Mouse (Mus musculus) thymus, postnatal 14 days (tissue): ENCODE data around the gene Inhbc.
A peak's percentile ranks its signal among the peaks of the same experiment; 100 is the strongest.

Experiments
- DNase-seq: peaks from one replicate; pipeline ENCODE4 v3.0.0; 2021

The Inhbc gene

GRCm38 (mm10) chr10:127351285-127351595 is 19.0 kb downstream of the Inhbc start:
- no peak for DNase-seq

- DNase-seq = peak; percentile 83
These were observed 19.5 kb downstream of the Inhbc start for GRCm38 (mm10) chr10:127350594-127351284.

GRCm38 (mm10) chr10:127349810-127350209 is 20.4 kb downstream of the Inhbc start:
- no peak for DNase-seq

GRCm38 (mm10) chr10:127348957-127349356 is 21.3 kb downstream of the Inhbc start:
- DNase-seq = peak; percentile 44

GRCm38 (mm10) chr10:127346173-127346572 is 24.1 kb downstream of the Inhbc start:
- DNase-seq = no peak

GRCm38 (mm10) chr10:127343029-127343428 is 27.2 kb downstream of the Inhbc start:
- DNase-seq = no peak

GRCm38 (mm10) chr10:127341891-127342639 is 28.2 kb downstream of the Inhbc start, which contains the start of gene Gli1:
Gene Gli1 (minus strand): TSS chr10:127341974.
- DNase-seq = peak; percentile 85

DNA sequence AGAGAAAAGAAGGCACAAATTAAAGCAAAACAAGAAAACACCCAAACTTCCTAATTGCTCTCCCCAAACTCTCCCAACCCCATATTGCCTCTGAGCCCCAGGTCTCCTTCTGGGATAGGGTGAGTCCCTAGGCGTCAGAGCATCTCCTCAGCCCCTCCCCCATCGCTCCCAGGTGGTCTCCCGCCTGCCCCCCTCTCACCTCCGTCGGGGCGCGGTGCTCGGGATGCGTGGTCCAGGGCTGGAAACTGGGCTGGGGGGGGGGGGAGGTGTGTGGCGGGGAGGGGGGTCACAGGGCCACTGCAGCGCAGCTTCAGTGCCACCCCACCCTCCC is 28.9 kb downstream of the Inhbc start:
- DNase-seq = no peak

- no peak for DNase-seq
These were observed 29.5 kb downstream of the Inhbc start for GRCm38 (mm10) chr10:127340577-127341359.

DNA sequence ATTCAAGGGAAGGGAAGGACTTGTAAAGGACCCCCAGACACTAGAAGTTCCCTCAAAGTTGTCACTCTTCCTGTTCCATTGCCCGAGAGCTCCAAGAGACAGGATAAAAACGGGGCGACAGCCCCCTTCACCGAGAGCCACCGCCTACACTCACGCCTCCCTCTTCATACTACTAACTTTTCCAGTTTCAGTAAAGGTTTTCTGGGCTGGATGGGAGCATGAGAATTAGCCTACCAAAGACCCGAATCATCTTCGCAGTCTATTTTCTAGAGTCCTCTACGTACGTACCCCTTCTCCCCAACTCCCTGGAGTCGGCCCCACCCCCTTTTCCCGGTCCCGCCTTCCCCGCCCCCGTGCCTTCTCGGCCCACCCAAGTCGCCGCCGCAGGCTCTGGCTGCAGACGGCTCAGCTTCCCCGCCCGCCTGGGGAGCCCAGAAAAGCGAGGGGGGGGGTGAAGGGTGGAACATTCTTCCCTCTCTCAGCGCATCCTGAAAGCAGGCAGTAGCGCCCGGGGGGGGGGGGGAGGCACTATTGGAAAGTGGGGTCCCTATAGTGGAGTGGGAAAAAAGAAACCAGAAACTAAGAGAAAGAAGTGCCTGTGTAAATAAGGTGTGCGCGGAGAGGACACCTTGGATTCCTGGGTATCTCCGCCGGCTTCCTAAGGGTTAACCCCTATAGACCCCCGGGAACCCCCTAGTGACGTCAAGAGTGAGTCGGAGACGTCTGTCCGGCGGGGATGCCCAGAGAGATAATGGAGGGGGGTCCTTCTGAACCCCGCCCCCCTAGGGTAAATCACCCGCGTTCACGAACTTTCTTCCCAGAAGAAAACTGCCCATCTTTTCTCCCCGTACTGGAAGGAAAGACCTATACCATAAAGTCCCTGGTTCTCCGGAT is 30.3 kb downstream of the Inhbc start:
- no peak for DNase-seq

DNA sequence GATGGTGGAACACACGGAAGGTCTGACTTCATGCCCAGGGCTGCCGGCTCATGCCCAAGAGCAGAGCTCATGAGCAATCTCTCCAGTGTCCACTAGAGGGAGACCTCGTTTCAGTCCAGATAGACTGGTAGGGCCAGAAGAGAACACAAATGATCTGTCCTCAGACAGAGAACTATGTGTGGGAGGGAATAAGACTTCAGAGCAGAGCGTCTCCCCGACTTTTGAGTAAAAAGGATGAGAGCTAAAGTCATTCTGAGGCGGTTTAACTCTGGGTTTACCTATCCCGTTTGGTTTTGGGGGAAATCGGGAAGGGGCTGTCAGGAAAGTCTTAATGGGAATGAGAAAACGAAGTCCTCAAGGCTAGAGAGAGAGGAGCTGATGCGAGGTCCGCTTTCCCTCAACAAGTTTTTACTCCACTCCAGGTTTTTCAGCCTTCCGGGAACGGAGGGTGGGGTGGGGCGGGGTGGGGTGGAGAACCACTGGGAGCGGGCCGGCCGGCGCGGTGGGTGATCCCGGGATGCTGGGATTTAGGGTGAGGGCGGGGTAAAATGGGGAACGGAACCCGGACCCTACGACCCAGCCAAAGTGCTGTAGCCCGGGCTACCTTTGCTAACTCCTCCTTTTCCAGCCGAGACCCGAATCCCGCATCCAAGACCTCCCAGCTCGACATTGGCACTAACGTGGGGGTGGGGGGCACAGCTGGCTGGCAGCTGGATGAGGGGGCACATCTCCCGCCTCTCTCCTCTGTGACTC is 31.1 kb downstream of the Inhbc start:
- peak; percentile 89 for DNase-seq

DNA sequence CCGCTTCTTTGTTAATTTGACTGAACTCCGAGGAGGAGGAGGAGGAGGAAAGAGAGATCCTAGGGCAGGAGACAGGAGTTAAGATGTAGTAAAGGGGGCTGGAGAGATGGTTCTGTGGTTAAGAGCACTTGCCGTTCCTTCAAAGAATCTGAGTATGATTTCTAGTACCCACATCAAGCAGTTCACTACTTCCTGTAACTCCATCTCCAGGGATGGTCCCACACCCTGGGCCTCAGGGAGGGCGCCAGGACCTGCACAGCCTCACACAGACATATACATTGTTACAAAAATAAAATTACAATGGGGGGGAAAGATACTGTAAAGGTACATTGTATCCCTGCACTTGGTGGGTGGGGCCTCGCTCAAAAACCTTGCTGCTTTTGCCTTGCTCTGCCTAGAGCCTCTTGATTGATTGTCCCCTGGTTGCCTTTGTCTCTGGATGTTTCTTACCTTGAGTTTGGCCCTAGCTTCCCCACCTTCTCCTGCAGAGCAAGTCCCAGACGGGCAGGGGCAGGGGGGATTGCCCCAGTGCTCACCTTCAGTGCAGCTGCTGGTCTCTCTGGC is 32.6 kb downstream of the Inhbc start:
- no peak for DNase-seq

DNA sequence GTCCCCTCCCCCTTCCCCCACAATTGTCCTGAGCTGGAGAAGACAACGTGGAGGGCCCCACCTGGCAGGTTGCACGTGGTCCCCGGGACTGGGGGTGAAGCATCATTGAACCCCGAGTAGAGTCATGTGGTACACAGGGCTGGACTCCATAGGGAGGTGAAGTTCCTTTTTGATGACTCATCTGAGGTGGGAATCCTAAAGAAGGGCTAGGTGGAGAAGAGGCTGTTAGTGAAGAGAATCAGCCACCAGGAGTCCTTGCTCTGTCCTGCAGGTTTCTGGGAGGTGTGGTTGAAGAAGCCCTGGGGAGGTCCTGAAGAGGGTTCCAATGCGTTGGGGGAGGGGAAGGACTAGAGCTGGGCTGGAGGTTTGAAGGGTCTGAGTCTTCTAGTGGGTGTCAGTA is 33.3 kb downstream of the Inhbc start:
- DNase-seq = no peak

DNA sequence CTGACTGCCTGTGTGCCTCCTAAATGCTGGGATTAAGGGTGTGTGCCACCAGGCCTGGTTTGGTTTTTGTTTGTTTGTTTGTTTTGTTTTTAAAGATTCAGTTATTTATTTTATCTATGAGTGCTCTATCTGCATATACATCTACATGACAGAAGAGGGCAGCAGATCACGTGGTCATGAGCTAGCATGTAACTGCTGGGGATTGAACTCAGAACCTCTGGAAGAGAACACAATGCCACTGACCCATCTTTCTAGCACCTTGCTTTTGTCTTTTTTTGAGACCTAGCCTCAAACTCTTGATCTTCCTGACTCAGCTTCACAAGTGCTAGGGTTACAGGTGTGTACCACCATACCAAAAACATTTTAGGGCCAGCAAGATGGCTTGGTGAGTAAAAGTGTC is 35.0 kb downstream of the Inhbc start:
- DNase-seq = no peak

DNA sequence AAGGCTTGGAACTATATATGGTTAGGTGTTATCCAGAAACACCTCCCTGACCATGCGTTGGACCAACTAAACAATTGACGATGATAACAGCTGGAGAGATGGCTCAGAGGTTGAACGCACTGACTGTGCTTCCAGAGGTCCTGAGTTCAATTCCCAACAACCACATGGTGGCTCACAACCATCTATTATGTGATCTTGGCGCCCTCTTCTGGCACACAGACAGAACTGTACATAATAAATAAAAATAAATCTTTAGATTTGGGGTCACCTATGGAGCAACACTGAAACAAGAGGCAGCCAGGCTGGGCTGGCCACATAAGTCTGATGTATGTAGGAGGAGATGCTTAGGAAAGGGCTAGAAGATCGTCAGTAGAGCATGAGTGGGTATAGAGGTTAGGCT is 37.1 kb downstream of the Inhbc start:
- DNase-seq = peak; percentile 40

DNA sequence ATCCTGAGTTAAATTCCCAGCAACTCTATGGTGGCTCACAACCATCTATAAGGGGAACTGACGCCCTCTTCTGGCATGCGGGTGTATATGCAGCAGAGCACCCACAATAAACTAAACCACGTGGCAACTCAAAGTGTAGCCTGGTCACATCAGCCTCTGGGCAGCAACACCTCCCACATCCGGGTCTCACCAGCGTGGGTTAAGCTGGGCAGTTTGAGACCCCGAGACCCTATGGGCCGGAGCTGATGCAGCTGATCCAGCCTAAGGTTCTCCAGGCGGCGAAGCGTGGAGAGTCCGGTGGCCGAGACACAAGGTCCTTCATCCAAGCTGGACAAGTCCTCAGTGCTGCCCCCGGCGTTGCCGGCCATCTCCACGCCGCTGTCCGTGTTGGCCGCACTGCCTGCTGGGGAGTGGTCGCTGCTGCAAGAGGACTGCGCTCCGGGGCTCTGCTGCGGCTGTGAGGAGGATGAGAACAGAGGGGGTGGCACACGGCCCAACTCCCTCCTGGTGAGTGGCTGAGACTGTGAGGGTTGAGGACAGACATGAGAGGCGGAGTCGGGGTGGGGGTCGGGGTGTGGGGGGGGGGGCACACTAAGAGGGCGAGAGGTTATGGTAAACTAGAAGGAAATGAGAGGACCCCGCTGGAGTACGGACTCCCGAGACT is 37.9 kb downstream of the Inhbc start:
- no peak for DNase-seq

GRCm38 (mm10) chr10:127330212-127330611 is 40.0 kb downstream of the Inhbc start:
- DNase-seq = no peak

DNA sequence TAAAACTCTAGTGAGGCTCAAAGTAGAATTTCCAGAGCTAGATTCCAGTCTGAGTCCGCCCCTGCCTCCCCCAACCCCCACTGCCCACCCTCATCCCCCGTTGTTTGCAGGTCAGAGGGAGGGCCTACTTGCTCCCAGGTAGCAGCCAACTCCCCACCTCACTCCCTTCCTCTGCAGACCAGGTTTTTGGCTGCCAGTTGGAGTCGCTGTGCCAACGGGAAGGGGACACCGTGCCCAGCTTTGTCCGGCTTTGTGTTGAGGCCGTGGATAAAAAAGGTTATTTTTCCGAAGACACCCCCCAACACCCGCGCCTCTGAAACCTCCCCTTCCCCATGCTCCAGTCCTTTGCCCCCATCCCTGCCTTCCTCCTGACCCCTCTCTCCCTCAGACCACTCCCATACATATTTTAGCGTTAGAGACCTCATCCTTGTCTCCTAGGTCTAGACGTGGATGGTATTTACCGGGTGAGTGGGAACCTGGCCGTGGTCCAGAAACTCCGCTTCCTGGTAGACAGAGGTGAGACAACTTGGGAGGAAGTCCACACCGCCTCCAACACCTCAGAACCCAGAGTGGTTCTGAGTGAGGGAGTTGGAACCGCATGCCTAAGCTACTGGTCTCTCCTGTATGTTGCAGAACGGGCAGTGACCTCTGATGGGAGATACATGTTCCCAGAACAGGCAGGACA is 42.6 kb downstream of the Inhbc start:
- DNase-seq = no peak

GRCm38 (mm10) chr10:127326828-127327227 is 43.4 kb downstream of the Inhbc start:
- DNase-seq = peak; percentile 36

DNA sequence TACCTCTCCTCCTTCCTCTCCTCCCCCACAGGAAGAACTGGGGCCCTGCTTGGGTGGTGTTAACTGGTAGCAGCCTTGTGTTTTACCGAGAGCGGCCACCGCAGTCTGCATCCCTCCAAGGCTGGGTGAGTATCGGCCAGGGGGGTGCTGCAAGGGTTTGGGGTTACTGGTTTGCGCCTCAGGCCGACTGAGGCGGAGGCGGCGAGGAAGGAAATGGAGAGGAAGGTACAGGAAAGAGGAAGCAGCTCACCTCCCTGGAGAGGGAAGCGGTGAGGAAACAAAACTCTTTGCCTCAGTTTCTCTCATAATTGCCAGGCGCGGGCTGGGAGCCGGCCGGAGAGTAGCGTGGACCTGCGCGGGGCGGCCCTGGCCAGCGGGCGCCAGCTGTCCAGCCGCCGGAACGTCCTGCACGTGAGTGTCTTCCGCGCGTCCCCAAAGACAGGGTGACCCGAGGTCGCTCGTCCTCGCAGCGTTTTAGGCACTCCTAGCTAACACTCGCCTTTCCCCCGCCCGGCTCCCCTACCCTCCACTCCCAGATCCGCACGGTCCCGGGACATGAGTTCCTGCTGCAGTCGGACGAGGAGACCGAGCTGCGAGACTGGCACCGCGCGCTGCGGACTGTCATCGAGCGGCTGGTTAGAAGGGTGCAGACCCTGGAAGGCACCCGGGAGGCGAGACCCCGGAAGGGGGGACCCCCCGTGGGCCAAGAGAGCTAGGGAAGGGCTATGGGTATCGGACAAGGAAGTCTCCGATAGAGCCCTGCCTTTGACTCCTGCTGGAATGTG is 44.0 kb downstream of the Inhbc start:
- peak; percentile 71 for DNase-seq
